9 mouse cellular contexts compared by ENCODE assay signal in the genomic region with DNA sequence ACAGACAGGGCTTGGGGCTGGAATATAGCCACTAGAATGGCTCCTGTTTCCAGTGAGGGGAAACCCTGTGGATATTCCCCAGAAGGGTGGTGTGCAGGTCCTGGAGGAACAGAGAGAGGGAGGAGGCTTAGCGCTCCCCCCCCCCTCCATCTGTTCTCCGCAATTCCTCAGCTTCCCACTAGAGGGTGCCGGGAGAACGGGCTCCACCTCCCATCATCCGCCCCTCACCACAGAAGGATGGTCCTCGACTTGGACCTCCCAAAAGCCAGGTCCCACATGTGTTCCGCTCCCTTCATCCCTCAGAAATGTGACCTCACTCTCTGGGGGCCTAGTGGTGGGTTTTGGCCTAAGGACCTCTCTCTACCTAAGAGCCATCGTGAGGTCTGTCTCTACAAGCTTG. TPM values are rescaled to one million over a fixed set of nuclear protein-coding genes. Genes with fewer than 3 reads are reported as not detected.
DNase-seq lines count a peak whose midpoint lies in the region; ATAC-seq lines count a peak whose summit lies in the region.
"Had no signal": no experiment of that assay in that cellular context is flagged by ENCODE, and none has a peak within 500 bp of the region (broad histone marks: within the 10 kb centered on the region; RNA-seq: fewer than 3 reads in every experiment).

No protein-coding gene starts in this region.

- peaks cover 26% of the 10 kb centered on the region for H3K4me1 ChIP-seq in midbrain, embryonic 10.5 days
- H3K4me1 ChIP-seq in midbrain, embryonic 16.5 days (ENCODE audit: control insufficient read depth, insufficient read depth, low read length), result peaks cover 30% of the 10 kb centered on the region
- H3K4me1 ChIP-seq in forebrain, embryonic 11.5 days (replicated peaks; ENCODE audit: control insufficient read depth, insufficient read depth, low read length), result no peaks in the 10 kb centered on the region; the same call in 1 of the 2 replicates
- peaks cover 21% of the 10 kb centered on the region for H3K4me1 ChIP-seq in limb, embryonic 15.5 days
- H3K4me1 ChIP-seq: megakaryocyte, embryonic 14.5 days had no signal

- no peak overlapping the region for H3K4me2 ChIP-seq in midbrain, embryonic 16.5 days (ENCODE audit: low read length)
- no peak overlapping the region for H3K4me2 ChIP-seq in forebrain, embryonic 11.5 days (ENCODE audit: low read depth, low read length, severe bottlenecking)
- H3K4me2 ChIP-seq in limb, embryonic 15.5 days, result peak overlapping the region; percentile 32

- H3K27me3 ChIP-seq in midbrain, embryonic 10.5 days (ENCODE audit: low read depth, poor library complexity, severe bottlenecking), result peaks cover 62% of the 10 kb centered on the region
- H3K27me3 ChIP-seq in midbrain, embryonic 16.5 days (ENCODE audit: control insufficient read depth, insufficient read depth, low read depth, low read length), result no peaks in the 10 kb centered on the region
- peaks cover 3% of the 10 kb centered on the region; the same call in 1 of the 2 replicates for H3K27me3 ChIP-seq in forebrain, embryonic 11.5 days (ENCODE audit: control insufficient read depth, insufficient read depth, low read length)
- H3K27me3 ChIP-seq in limb, embryonic 15.5 days, result peaks cover 15% of the 10 kb centered on the region

- no peaks in the 10 kb centered on the region for H3K36me3 ChIP-seq in midbrain, embryonic 10.5 days
- no peaks in the 10 kb centered on the region for H3K36me3 ChIP-seq in midbrain, embryonic 16.5 days (ENCODE audit: control insufficient read depth, insufficient read depth, low read length)
- no peaks in the 10 kb centered on the region for H3K36me3 ChIP-seq in forebrain, embryonic 11.5 days (ENCODE audit: control insufficient read depth, insufficient read depth, low read length)
- 0 out of 2 replicates have a peak, but pooled peaks cover 4% of the 10 kb centered on the region for H3K36me3 ChIP-seq in limb, embryonic 15.5 days

- no peak overlapping the region for H3K9ac ChIP-seq in midbrain, embryonic 16.5 days (ENCODE audit: low read depth, low read length)
- no peak overlapping the region for H3K9ac ChIP-seq in forebrain, embryonic 11.5 days (ENCODE audit: low read length)
- H3K9ac ChIP-seq in limb, embryonic 15.5 days, result no peak overlapping the region

- WGBS in midbrain, embryonic 10.5 days, result 6% methylated on average over 8 of the region's 8 CpGs
- WGBS in midbrain, embryonic 16.5 days, result 8% methylated on average over 6 of the region's 8 CpGs
- 4% methylated on average over 8 of the region's 8 CpGs for WGBS in forebrain, embryonic 11.5 days
- WGBS in limb, embryonic 15.5 days, result 5% methylated on average over 8 of the region's 8 CpGs

- no peak overlapping the region for H3K27ac ChIP-seq in midbrain, embryonic 10.5 days (replicated peaks)
- H3K27ac ChIP-seq in midbrain, embryonic 16.5 days (ENCODE audit: low read length), result no peak overlapping the region
- no peak overlapping the region for H3K27ac ChIP-seq in forebrain, embryonic 11.5 days (ENCODE audit: low read depth, low read length)
- peak overlapping the region; percentile 79 for H3K27ac ChIP-seq in limb, embryonic 15.5 days

- no peaks in the 10 kb centered on the region for H3K9me3 ChIP-seq in midbrain, embryonic 10.5 days (replicated peaks)
- no peaks in the 10 kb centered on the region for H3K9me3 ChIP-seq in midbrain, embryonic 16.5 days (replicated peaks; ENCODE audit: control insufficient read depth, low read length, poor library complexity, severe bottlenecking)
- no peaks in the 10 kb centered on the region for H3K9me3 ChIP-seq in forebrain, embryonic 11.5 days (ENCODE audit: control insufficient read depth, low read length)
- H3K9me3 ChIP-seq in limb, embryonic 15.5 days, result no peaks in the 10 kb centered on the region

- no peak overlapping the region for H3K4me3 ChIP-seq in midbrain, embryonic 10.5 days
- H3K4me3 ChIP-seq in midbrain, embryonic 16.5 days (ENCODE audit: low read depth, low read length), result no peak overlapping the region
- no peak overlapping the region for H3K4me3 ChIP-seq in forebrain, embryonic 11.5 days (ENCODE audit: low read depth, low read length)
- no peak overlapping the region for H3K4me3 ChIP-seq in limb, embryonic 15.5 days
- H3K4me3 ChIP-seq: megakaryocyte, embryonic 14.5 days had no signal

- ATAC-seq in midbrain, embryonic 16.5 days, result no peak
- ATAC-seq in forebrain, embryonic 11.5 days (replicated peaks; ENCODE audit: low FRiP score), result 0 out of 2 replicates have a peak, but pooled peaks have one; percentile 24
- ATAC-seq in limb, embryonic 15.5 days (ENCODE audit: insufficient number of reproducible peaks, low FRiP score, low TSS enrichment, low read depth), result peak; percentile 31

- peak; percentile 63 for DNase-seq in midbrain, embryonic 10.5 days (ENCODE audit: low spot score)
- DNase-seq in adrenal gland, postnatal 36 days, result peak; percentile 49 to 62
- DNase-seq in forebrain, embryonic 11.5 days (ENCODE audit: low spot score), result peak; percentile 79
- peak; percentile 74 for DNase-seq in heart, postnatal 4 days
- peak; percentile 43 for DNase-seq in retina, adult 2 months (ENCODE audit: low read depth, low spot score)
- DNase-seq in adipocyte (ENCODE audit: low spot score), result no peak

RNA-seq across cellular contexts. Expression of gene Col16a1, which starts 11.5 kb away (rescaled TPM):
- polyA plus RNA-seq in midbrain, embryonic 10.5 days (2016; fragmentation: Nextera tagmentation; extraction: Ambion mirVana), result 3.8 and 5.8 TPM in 2 replicates
- 8.6 and 10.5 TPM in 2 replicates for polyA plus RNA-seq in midbrain, embryonic 16.5 days (2015; fragmentation: Nextera tagmentation; extraction: Ambion mirVana)
- 10 to 100 TPM; 15.6 to 18.7 TPM for total RNA-seq in adrenal gland, postnatal 36 days (2021)
- polyA plus RNA-seq in forebrain, embryonic 11.5 days (2014; fragmentation: Nextera tagmentation; extraction: Ambion mirVana), result 5.9 and 6.3 TPM in 2 replicates
- 10 to 100 TPM; 33.1 to 34.7 TPM for total RNA-seq in heart, postnatal 4 days (2021)
- polyA plus RNA-seq in limb, embryonic 15.5 days (2015; fragmentation: Nextera tagmentation; extraction: Ambion mirVana), result 175 and 199 TPM in 2 replicates

RNA-seq across cellular contexts. Expression of gene Adgrb2, which starts 51.4 kb away (rescaled TPM):
- 1.6 and 2.0 TPM in 2 replicates for polyA plus RNA-seq in midbrain, embryonic 10.5 days (2016; fragmentation: Nextera tagmentation; extraction: Ambion mirVana)
- 15.8 and 17.0 TPM in 2 replicates for polyA plus RNA-seq in midbrain, embryonic 16.5 days (2015; fragmentation: Nextera tagmentation; extraction: Ambion mirVana)
- 10 to 100 TPM; 21.0 to 24.4 TPM for total RNA-seq in adrenal gland, postnatal 36 days (2021)
- polyA plus RNA-seq in forebrain, embryonic 11.5 days (2014; fragmentation: Nextera tagmentation; extraction: Ambion mirVana), result 3.6 and 8.2 TPM in 2 replicates
- 1 to 10 TPM; 5.5 to 6.6 TPM for total RNA-seq in heart, postnatal 4 days (2021)
- 3.6 and 4.7 TPM in 2 replicates for polyA plus RNA-seq in limb, embryonic 15.5 days (2015; fragmentation: Nextera tagmentation; extraction: Ambion mirVana)

Comparison
In these comparisons a context has a peak if more than half of its experiments do, and no peak if none do; other contexts are left out.
1. RNA of gene Col16a1, which starts 11.5 kb away (polyA plus RNA-seq): 175 to 199 TPM in limb, embryonic 15.5 days; 8.6 to 10.5 TPM in midbrain, embryonic 16.5 days, 5.9 to 6.3 TPM in forebrain, embryonic 11.5 days and 3.8 to 5.8 TPM in midbrain, embryonic 10.5 days; every median in the first group is over 10 times any median in the second.